Mouse (Mus musculus): ENCODE measurements around the gene Tmem200b. TPM values are rescaled to one million over a fixed set of nuclear protein-coding genes. Genes with fewer than 3 reads are reported as not detected.

Gene Tmem200b
- total and polyA plus RNA-seq, 3 experiments, result not detected

- H3K27ac ChIP-seq (ENCODE audit: control insufficient read depth, low read depth, low read length), result peak overlapping the region; percentile 85
- peak; percentile 75 for DNase-seq (ENCODE audit: low read depth, low spot score)
- H3K9ac ChIP-seq (ENCODE audit: control insufficient read depth, low read depth, low read length, poor library complexity, severe bottlenecking), result peak overlapping the region; percentile 100
- peaks cover 60% of the 10 kb centered on the region for H3K79me2 ChIP-seq (ENCODE audit: control insufficient read depth, insufficient read depth, low read length, poor library complexity)
- H3K4me3 ChIP-seq (ENCODE audit: control insufficient read depth in 1 of 2, insufficient read depth in 1 of 2, low read depth in 2 of 2, low read length in 2 of 2), result peak overlapping the region; percentile 58 to 82
- peaks cover 0 to 38% of the 10 kb centered on the region in 2 experiments; a peak in 2 of 4 replicates for H3K36me3 ChIP-seq (ENCODE audit: control insufficient read depth in 1 of 2, insufficient read depth in 2 of 2, low read length in 2 of 2)
- no peaks in the 10 kb centered on the region for H3K27me3 ChIP-seq (ENCODE audit: control insufficient read depth in 1 of 2, insufficient read depth in 2 of 2, low read length in 2 of 2)
- peak; percentile 29; the same call in 1 of the 2 replicates for TF ChIP-seq GATA1 (IDR thresholded peaks at IDR 0.05; ENCODE audit: low read depth, low read length)
- peak; percentile 55 for TF ChIP-seq MAX (IDR thresholded peaks at IDR 0.05; ENCODE audit: low read length)
- TF ChIP-seq MYB (IDR thresholded peaks at IDR 0.05; ENCODE audit: low read depth, low read length), result no peak
- no peak for TF ChIP-seq TCF12 (IDR thresholded peaks at IDR 0.05; ENCODE audit: low read depth, low read length)
- peak; percentile 22; the same call in 1 of the 2 replicates for TF ChIP-seq TAL1 (IDR thresholded peaks at IDR 0.05; ENCODE audit: low read length)
- TF ChIP-seq SIN3A (IDR thresholded peaks at IDR 0.05; ENCODE audit: low read length), result peak; percentile 38
- TF ChIP-seq POLR2A (IDR thresholded peaks at IDR 0.05; ENCODE audit: control insufficient read depth in 1 of 2, insufficient read depth in 1 of 2, low read depth in 1 of 2, low read length in 2 of 2, poor library complexity in 1 of 2), result peak in 1 of 2 experiments; percentile 60; a peak in 1 of 4 replicates
- peaks cover 11 to 20% of the 10 kb centered on the region in 2 experiments; a peak in 3 of 4 replicates for H3K4me1 ChIP-seq (ENCODE audit: control insufficient read depth in 1 of 2, insufficient read depth in 2 of 2, low read length in 2 of 2)
- no peaks in the 10 kb centered on the region for H3K9me3 ChIP-seq (replicated peaks; ENCODE audit: insufficient read depth, low read length)
These were observed 47.4 kb upstream of the Tmem200b start for GRCm38 (mm10) chr4:131874169-131874536.

GRCm38 (mm10) chr4:131874567-131874966, 47.0 kb upstream of the Tmem200b start:
- DNase-seq (ENCODE audit: low read depth, low spot score), result no peak
- peak overlapping the region; percentile 85 for H3K27ac ChIP-seq (ENCODE audit: control insufficient read depth, low read depth, low read length)
- peak overlapping the region; percentile 100 for H3K9ac ChIP-seq (ENCODE audit: control insufficient read depth, low read depth, low read length, poor library complexity, severe bottlenecking)
- no peaks in the 10 kb centered on the region for H3K27me3 ChIP-seq (ENCODE audit: control insufficient read depth in 1 of 2, insufficient read depth in 2 of 2, low read length in 2 of 2)
- no peak for TF ChIP-seq ELF1 (IDR thresholded peaks at IDR 0.05; ENCODE audit: low read depth, low read length)
- no peak for TF ChIP-seq TCF12 (IDR thresholded peaks at IDR 0.05; ENCODE audit: low read depth, low read length)
- TF ChIP-seq POLR2AphosphoS2 (IDR thresholded peaks at IDR 0.05; ENCODE audit: low read length), result no peak
- no peak for TF ChIP-seq TBP (IDR thresholded peaks at IDR 0.05; ENCODE audit: low read depth, low read length)
- no peak for TF ChIP-seq GATA1 (IDR thresholded peaks at IDR 0.05; ENCODE audit: low read depth, low read length)
- TF ChIP-seq MXI1 (IDR thresholded peaks at IDR 0.05; ENCODE audit: low read depth, low read length), result no peak
- TF ChIP-seq ZKSCAN1 (IDR thresholded peaks at IDR 0.05; ENCODE audit: low read depth, low read length), result no peak
- no peak for TF ChIP-seq MAFK (IDR thresholded peaks at IDR 0.05; ENCODE audit: borderline replicate concordance, low read depth, low read length)
- no peak for TF ChIP-seq USF2 (IDR thresholded peaks at IDR 0.05; ENCODE audit: borderline replicate concordance in 1 of 2, insufficient read depth in 1 of 2, low read depth in 1 of 2, low read length in 2 of 2)
- no peak for TF ChIP-seq CHD2 (IDR thresholded peaks at IDR 0.05; ENCODE audit: low read length)
- TF ChIP-seq NELFE (IDR thresholded peaks at IDR 0.05; ENCODE audit: low read depth, low read length), result no peak
- TF ChIP-seq GABPA (IDR thresholded peaks at IDR 0.05; ENCODE audit: low read depth, low read length), result no peak
- no peak for TF ChIP-seq POLR2A (IDR thresholded peaks at IDR 0.05; ENCODE audit: control insufficient read depth in 1 of 2, insufficient read depth in 1 of 2, low read depth in 1 of 2, low read length in 2 of 2, poor library complexity in 1 of 2)
- no peak for TF ChIP-seq JUND (IDR thresholded peaks at IDR 0.05; ENCODE audit: low read depth, low read length)
- TF ChIP-seq MEF2A (IDR thresholded peaks at IDR 0.05; ENCODE audit: extremely low read depth, insufficient replicate concordance, low read depth, low read length, poor library complexity, severe bottlenecking), result no peak
- TF ChIP-seq ZC3H11A (IDR thresholded peaks at IDR 0.05; ENCODE audit: low read depth, low read length), result no peak
- H3K4me3 ChIP-seq (ENCODE audit: control insufficient read depth in 1 of 2, insufficient read depth in 1 of 2, low read depth in 2 of 2, low read length in 2 of 2), result peak overlapping the region; percentile 58 to 82
- H3K36me3 ChIP-seq (ENCODE audit: control insufficient read depth in 1 of 2, insufficient read depth in 2 of 2, low read length in 2 of 2), result peaks cover 0 to 37% of the 10 kb centered on the region in 2 experiments; a peak in 2 of 4 replicates
- H3K4me1 ChIP-seq (ENCODE audit: control insufficient read depth in 1 of 2, insufficient read depth in 2 of 2, low read length in 2 of 2), result peaks cover 11 to 18% of the 10 kb centered on the region in 2 experiments; a peak in 3 of 4 replicates
- peaks cover 64% of the 10 kb centered on the region for H3K79me2 ChIP-seq (ENCODE audit: control insufficient read depth, insufficient read depth, low read length, poor library complexity)
- no peaks in the 10 kb centered on the region for H3K9me3 ChIP-seq (replicated peaks; ENCODE audit: insufficient read depth, low read length)

Measured in MEL (cell line).